Mouse (Mus musculus): ENCODE measurements around the gene Prtg. TPM values are rescaled to one million over a fixed set of nuclear protein-coding genes. Genes with fewer than 3 reads are reported as not detected.

Gene Prtg
- polyA plus RNA-seq, 1 experiment from 2014 or later = 0.45 TPM

DNA sequence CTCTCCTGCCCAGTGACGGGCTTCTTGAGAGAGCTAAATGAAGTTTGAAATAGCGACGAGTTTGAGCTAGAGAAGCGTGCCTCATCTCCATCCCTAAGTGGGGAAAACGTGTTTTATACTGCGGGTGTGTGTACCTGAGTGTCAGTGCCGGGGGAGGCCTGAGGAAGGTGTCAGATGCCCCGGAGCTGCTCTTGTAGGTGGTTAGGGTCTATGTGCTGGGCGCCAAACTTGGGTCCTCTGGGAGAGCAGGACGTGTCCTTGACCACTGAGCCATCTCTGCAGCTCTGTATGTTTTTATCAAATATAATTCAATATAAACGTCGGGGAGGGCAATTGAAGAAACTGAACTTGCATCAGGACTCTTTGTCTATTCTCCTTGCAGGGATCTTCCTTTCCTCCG is 137.6 kb downstream of the Prtg start:
- no peaks in the 10 kb centered on the region for H3K4me1 ChIP-seq
- H3K27me3 ChIP-seq (replicated peaks) = no peaks in the 10 kb centered on the region
- WGBS = 95% methylated on average over 13 of the region's 13 CpGs
- H3K9me3 ChIP-seq = no peaks in the 10 kb centered on the region
- no peak overlapping the region for H3K9ac ChIP-seq
- no peak overlapping the region for H3K27ac ChIP-seq
- peaks cover 25% of the 10 kb centered on the region for H3K36me3 ChIP-seq (replicated peaks)
- ATAC-seq (replicated peaks) = no peak
- no peak overlapping the region for H3K4me3 ChIP-seq
- no peak overlapping the region for H3K4me2 ChIP-seq

DNA sequence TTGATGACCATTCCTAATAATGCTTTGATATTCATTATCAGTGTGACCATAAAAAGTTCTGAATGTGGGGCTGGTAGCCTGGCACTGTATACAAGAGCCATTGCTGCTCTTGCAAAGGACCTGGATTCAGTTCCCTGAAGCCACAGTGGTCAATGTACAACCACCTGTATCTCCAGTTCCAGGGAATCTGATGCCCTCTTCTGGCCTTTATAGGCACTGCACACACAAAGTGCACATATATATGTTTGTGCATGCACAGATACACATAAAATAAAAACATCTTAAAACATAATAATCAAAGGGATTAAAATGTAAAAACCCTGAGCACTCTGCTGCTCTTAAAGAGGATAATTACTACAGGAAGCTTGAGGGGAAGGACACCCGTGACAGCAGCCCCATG is 140.3 kb downstream of the Prtg start:
- Histone ChIP-seq H3K27me3 (replicated peaks) (no peaks in the 10 kb centered on the region), H3K36me3 (replicated peaks) (peaks cover 25% of the 10 kb centered on the region), H3K4me2 (no peak overlapping the region), H3K27ac (no peak overlapping the region), H3K9ac (no peak overlapping the region), H3K9me3 (no peaks in the 10 kb centered on the region), H3K4me1 (no peaks in the 10 kb centered on the region), H3K4me3 (no peak overlapping the region)
- ATAC-seq (replicated peaks) = no peak
- 93% methylated on average over 1 of the region's 1 CpGs for WGBS

DNA sequence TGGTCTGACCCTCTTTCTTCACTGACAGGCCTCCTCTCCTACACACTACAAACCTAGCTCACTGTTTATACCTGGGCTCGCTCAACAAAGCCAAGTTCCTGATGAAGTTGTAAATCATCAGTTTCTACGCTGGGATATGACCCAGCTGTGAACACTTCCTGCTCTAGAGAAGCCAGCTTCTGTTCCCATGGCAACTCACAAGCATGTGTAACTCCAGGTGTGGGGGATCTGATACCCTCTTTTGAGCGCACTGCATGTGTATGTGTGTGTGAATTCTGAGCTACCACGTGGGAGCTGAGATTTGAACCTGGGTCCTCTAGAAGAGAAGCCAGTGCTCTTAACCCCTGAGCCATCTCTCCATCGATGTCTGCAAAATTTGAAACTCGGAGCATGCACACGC is 142.9 kb downstream of the Prtg start:
- Histone ChIP-seq H3K36me3 (replicated peaks) (peaks cover 25% of the 10 kb centered on the region), H3K4me2 (no peak overlapping the region), H3K4me1 (no peaks in the 10 kb centered on the region), H3K9ac (no peak overlapping the region), H3K9me3 (no peaks in the 10 kb centered on the region), H3K27me3 (replicated peaks) (no peaks in the 10 kb centered on the region), H3K4me3 (no peak overlapping the region), H3K27ac (no peak overlapping the region)
- ATAC-seq (replicated peaks) = no peak
- 81% methylated on average over 7 of the region's 7 CpGs for WGBS

DNA sequence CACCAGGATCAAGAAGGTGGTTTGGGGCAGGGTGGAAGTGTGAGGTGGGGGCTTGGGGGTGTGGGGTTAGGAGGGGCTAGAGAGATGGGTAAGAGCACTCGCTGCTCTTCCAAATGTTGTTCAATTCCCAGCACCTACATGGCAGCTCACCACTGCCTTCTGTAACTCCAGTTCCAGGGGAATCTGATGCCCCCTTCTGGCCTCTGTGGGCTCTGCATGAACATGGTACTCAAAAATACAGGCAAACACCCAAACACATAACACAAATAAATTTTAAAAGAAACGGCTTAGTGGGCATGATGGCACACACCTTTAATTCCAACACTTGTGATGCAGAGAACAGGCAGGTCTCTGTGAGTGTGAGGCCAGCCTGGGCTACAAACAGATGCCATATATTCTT is 148.1 kb downstream of the Prtg start:
- Histone ChIP-seq H3K9me3 (no peaks in the 10 kb centered on the region), H3K27me3 (replicated peaks) (no peaks in the 10 kb centered on the region), H3K4me2 (no peak overlapping the region), H3K36me3 (replicated peaks) (no peaks in the 10 kb centered on the region), H3K4me3 (no peak overlapping the region), H3K9ac (no peak overlapping the region), H3K27ac (no peak overlapping the region), H3K4me1 (peaks cover 10% of the 10 kb centered on the region)
- ATAC-seq (replicated peaks) = no peak
- WGBS = 41% methylated on average over 2 of the region's 2 CpGs

DNA sequence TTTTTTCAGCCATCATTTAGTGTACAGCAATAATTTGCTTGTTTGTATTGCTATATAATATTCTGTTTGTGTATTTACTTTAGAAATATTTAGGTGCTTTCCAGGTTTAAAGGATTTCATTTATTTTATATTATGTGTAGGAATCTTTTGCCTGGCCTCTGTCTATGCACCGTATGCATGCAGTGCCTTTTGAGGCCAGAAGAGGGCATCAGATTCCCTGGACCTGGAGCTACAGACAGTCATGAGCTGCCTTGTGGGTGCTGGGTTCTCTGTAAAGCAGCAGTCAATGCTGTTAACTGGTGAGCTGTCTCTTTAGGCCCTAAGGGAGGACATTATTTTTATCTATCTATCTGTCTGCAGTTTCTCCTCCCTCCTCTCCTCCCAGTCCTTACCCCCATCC is 148.9 kb downstream of the Prtg start:
- Histone ChIP-seq H3K27me3 (replicated peaks) (no peaks in the 10 kb centered on the region), H3K9me3 (no peaks in the 10 kb centered on the region), H3K36me3 (replicated peaks) (no peaks in the 10 kb centered on the region), H3K4me2 (no peak overlapping the region), H3K9ac (no peak overlapping the region), H3K27ac (no peak overlapping the region), H3K4me3 (no peak overlapping the region), H3K4me1 (peaks cover 10% of the 10 kb centered on the region)
- 24% methylated on average over 1 of the region's 1 CpGs for WGBS
- ATAC-seq (replicated peaks) = no peak

DNA sequence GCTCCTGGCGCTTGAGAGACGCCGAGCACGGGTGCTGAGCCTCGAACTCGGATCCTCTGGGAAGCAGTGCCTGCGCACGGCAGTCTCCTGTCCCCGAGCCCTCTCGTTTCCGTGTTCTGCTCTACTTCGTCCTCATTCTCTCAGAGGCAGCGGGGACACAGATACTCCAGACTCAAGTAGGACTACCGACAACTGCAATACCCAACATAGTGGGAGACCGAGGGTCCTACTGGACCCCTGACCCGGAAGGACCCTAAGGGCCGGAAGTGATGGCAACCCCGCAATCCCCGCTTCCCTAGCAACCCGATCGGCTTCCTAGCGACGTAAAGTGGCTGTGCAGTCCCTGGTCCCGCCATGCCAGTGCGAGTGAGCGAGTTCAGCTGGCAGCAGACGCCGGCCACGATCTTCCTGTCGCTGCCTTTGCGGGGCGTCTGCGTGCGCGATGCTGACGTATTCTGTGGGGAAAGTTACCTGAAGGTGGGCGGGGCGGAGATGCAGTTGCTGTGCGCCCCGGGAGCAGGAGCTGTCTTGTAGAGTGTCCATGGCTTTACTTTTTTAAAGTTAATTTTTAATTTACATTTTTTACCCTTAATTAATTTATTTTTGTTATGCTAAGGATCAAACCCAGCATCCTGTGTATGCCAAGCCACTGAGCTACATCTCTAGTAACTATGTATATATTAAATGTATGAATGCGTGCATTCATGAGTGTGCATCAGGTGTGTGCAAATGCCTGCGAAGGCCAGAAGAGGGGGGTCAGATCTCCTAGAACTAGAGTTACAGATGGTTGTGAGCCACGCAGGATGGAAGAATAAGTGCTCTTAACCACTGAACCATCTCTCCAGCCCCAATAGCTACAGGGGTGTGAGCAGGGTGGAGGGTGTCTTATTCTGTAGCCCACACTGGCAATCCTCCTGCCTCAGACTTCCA is 152.1 kb downstream of the Prtg start, which contains the start of the genes Dyx1c1 and Gm44503:
TSS of gene Dyx1c1 (plus strand) at position 265 of the 930 bp plus-strand sequence.
TSS of gene Gm44503 (plus strand) at position 332 of the 930 bp plus-strand sequence.
- Histone ChIP-seq H3K9ac (peak within 1 kb of the TSS; percentile 49), H3K4me2 (peak within 1 kb of the TSS; percentile 62), H3K4me3 (peak within 1 kb of the TSS; percentile 77), H3K4me1 (peaks cover 10% of the 10 kb centered on the region), H3K9me3 (no peaks in the 10 kb centered on the region), H3K27ac (peak within 1 kb of the TSS; percentile 68), H3K36me3 (replicated peaks) (no peaks in the 10 kb centered on the region), H3K27me3 (replicated peaks) (no peaks in the 10 kb centered on the region)
- WGBS = 1% methylated on average over 43 of the region's 43 CpGs
- peak; percentile 98 for ATAC-seq (replicated peaks)

DNA sequence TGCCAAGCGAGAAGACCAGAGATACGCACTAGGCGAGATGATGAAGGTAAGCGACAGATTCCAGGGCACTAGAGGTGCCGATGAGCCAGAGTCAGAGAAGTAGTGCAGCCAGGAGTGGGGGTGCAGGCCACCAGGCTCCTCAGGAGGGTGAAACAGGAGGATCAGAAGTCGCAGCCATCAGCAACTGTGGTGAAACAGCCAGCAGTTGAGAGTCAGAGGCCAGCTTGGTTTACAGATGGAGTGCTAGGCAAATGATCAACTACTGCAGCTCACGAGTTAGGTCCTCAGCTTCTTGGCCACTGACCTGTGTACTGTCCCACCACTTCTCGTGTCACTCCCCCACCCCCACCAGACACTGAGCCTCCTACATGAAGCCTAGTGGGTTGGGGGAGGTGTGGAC is 154.7 kb downstream of the Prtg start:
- no peak overlapping the region for H3K4me3 ChIP-seq
- no peaks in the 10 kb centered on the region for H3K36me3 ChIP-seq (replicated peaks)
- no peaks in the 10 kb centered on the region for H3K27me3 ChIP-seq (replicated peaks)
- peaks cover 10% of the 10 kb centered on the region for H3K4me1 ChIP-seq
- ATAC-seq (replicated peaks) = no peak
- H3K27ac ChIP-seq = no peak overlapping the region
- H3K4me2 ChIP-seq = no peak overlapping the region
- no peaks in the 10 kb centered on the region for H3K9me3 ChIP-seq
- whole genome bisulfite sequencing = 77% methylated on average over 8 of the region's 8 CpGs
- no peak overlapping the region for H3K9ac ChIP-seq

DNA sequence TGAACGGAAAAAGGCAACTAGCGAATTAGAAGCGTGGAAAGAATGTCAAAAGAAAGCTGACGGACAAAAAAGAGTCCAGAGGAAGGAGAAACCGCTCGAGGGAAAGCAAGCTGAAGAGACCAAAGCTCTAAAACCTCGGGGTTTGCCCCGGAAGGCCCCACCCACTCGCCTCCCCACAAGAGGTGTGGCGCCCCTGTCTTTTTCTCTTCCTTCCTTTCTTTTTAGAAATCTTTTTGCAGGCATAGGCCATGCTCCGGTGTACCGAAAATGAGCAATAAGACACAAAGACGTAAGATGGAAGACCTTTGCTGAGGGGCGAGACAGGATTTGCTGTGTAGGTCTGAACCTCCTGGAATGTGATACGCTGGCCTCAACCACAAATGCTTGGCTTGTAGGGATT is 155.3 kb downstream of the Prtg start:
- Histone ChIP-seq H3K27me3 (replicated peaks) (no peaks in the 10 kb centered on the region), H3K4me1 (peaks cover 10% of the 10 kb centered on the region), H3K9me3 (no peaks in the 10 kb centered on the region), H3K27ac (no peak overlapping the region), H3K4me3 (no peak overlapping the region), H3K4me2 (no peak overlapping the region), H3K36me3 (replicated peaks) (no peaks in the 10 kb centered on the region), H3K9ac (no peak overlapping the region)
- WGBS = 79% methylated on average over 15 of the region's 15 CpGs
- no peak for ATAC-seq (replicated peaks)

Other genes starting within 250 kb of the Prtg start
- 436 and 451 TPM in 2 replicates for gene Nedd4, start 144.5 kb upstream of the Prtg start, polyA plus RNA-seq (2015; fragmentation: Nextera tagmentation; extraction: Ambion mirVana)
- 13.8 and 15.5 TPM in 2 replicates for gene Pygo1, start 118.8 kb downstream of the Prtg start, polyA plus RNA-seq (2015; fragmentation: Nextera tagmentation; extraction: Ambion mirVana)
- gene Dyx1c1, start 151.9 kb downstream of the Prtg start, polyA plus RNA-seq (2015; fragmentation: Nextera tagmentation; extraction: Ambion mirVana) = 1.9 and 2.5 TPM in 2 replicates
- gene Gm44503, start 152.0 kb downstream of the Prtg start, polyA plus RNA-seq (2015; fragmentation: Nextera tagmentation; extraction: Ambion mirVana) = not detected in 2 replicates
- 20.3 and 22.9 TPM in 2 replicates for gene Ccpg1os, start 178.5 kb downstream of the Prtg start, polyA plus RNA-seq (2015; fragmentation: Nextera tagmentation; extraction: Ambion mirVana)
- 46.2 and 46.9 TPM in 2 replicates for gene Ccpg1, start 178.6 kb downstream of the Prtg start, polyA plus RNA-seq (2015; fragmentation: Nextera tagmentation; extraction: Ambion mirVana)
- 15.1 and 17.2 TPM in 2 replicates for gene Pigb, start 233.5 kb downstream of the Prtg start, polyA plus RNA-seq (2015; fragmentation: Nextera tagmentation; extraction: Ambion mirVana)
- 3.1 and 3.7 TPM in 2 replicates for gene Rab27a, start 238.0 kb downstream of the Prtg start, polyA plus RNA-seq (2015; fragmentation: Nextera tagmentation; extraction: Ambion mirVana)

Measured in midbrain, embryonic 15.5 days (tissue).